Mouse (Mus musculus): ENCODE results near the gene Samd14.

GRCm38 (mm10) chr11:95033617-95034016, 23.9 kb downstream of the Samd14 start:
- TF ChIP-seq POLR2A (IDR thresholded peaks at IDR 0.05; ENCODE audit: insufficient read length, low read depth) (no peak), USF1 (IDR thresholded peaks at IDR 0.05; ENCODE audit: low read depth) (no peak), POLR2AphosphoS2 (IDR thresholded peaks at IDR 0.05; ENCODE audit: insufficient read length, low read depth) (no peak), TCF12 (IDR thresholded peaks at IDR 0.05; ENCODE audit: insufficient read depth, poor library complexity, severe bottlenecking) (no peak), MYOD1 (IDR thresholded peaks at IDR 0.05; ENCODE audit: control insufficient read depth in 1 of 3, insufficient read length in 2 of 3, low read depth in 2 of 3) (no peak), MAX (IDR thresholded peaks at IDR 0.05; ENCODE audit: low read depth) (no peak)

Measured in myocyte (in vitro differentiated cells).